Mouse (Mus musculus) mouse embryonic stem cell (cell line): Measurements from ENCODE around the gene Arx.

Experiments
- in situ Hi-C, 2 experiments: fragments of 300-500 bp; cut with MboI; formaldehyde crosslinking; loops; 1 replicate in 1 of 2; 3 replicates in 1 of 2; pipeline ENCODE4 v1.14.3; 2019 to 2020; ENCODE audit warnings: low sequenced_read_pairs in 2 of 2, low pct_unique_long_range_greater_than_20kb in 1 of 2, mixed read lengths in 1 of 2; ENCODE audit not compliant: unreplicated experiment in 1 of 2

Arx gene

GRCm38 (mm10) chrX:93286291-93286893 is at the start of gene Arx:
Gene Arx (plus strand): TSS chrX:93286445.
- in situ Hi-C loops, result loop anchor here in 1 of 2 experiments (25.0 kb wide), 1 partner anchor 451 kb away; no protein-coding TSS in a partner anchor

DNA sequence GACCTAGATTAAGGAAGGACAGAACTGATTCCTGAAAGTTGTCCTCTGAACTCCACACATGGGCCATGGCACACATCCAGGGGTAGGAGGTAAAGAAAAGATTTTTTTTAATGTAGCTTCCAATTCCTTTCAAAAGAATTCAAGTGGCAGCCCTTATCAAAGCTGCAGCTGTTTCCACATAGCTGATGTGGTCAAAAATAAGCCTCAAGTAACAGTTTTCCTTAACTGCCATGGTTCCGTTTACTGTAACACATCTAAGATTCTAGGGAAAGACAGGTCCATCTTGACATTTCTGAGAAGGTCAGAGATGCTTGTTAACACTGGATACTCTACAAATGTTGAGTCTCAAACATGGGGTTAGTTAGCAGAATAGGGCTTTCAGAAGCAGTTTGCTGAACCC is 34.9 kb upstream of the Arx start:
- in situ Hi-C loops, result no loop called here

GRCm38 (mm10) chrX:93275689-93276088 is 10.6 kb upstream of the Arx start:
- in situ Hi-C loops, result loop anchor here in 1 of 2 experiments (25.0 kb wide), 1 partner anchor 462 kb away; no protein-coding TSS in a partner anchor

DNA sequence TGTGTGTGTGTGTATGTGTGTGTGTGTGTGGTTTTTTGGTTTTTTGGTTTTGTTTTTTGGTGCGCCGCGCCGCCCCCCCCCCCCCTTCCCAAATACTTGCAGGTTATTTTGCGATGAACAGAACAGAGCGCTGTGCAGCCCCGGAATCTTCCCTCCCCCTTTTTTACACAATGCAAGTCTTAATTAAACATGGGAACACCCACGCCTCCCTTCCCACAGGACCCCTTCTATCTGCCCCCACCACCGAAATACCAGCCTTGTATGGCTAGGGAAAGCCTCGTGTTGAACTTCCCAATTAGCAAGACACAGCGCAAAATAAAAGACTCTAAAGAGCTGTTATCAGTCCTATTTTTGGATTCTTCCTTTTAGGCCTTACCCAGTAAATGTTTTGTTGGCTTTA is 6.3 kb upstream of the Arx start:
- in situ Hi-C loops, result loop anchor here in 1 of 2 experiments (25.0 kb wide), 1 partner anchor 457 kb away; no protein-coding TSS in a partner anchor

DNA sequence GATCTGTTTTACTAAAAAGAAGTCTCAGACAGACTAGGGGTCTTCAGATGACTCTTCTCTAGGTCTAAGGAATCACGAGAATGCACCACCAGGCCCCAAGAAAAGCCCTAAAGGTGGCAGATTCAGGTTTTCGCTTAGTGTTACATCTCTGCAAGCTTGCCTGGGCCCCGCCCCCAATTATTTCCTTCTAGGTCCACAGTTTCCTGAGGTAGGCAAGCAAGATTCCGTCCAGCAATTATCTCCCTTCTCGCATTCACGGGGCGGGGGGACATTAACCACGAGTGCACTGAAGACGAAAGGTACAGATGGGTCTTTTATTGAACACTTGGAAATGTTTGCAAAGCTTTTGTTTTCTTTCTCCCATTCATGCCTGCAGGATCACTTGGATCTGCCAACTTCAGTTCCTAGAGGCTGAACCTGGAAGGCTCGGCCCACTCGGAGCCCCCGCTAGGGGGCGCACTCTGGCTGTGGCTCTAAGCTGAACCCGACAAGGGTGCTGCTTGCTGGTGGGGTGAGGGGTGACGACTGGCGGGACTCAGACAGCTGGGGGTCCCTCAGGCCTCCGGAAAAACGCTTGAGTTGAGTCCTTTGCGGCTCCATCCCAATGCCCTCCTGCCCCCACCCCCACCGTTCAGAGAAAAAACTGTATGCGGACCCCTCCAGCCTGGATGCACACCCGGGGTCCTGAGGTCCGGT is 5.1 kb upstream of the Arx start:
- in situ Hi-C loops, result loop anchor here in 1 of 2 experiments (25.0 kb wide), 1 partner anchor 456 kb away; no protein-coding TSS in a partner anchor

DNA sequence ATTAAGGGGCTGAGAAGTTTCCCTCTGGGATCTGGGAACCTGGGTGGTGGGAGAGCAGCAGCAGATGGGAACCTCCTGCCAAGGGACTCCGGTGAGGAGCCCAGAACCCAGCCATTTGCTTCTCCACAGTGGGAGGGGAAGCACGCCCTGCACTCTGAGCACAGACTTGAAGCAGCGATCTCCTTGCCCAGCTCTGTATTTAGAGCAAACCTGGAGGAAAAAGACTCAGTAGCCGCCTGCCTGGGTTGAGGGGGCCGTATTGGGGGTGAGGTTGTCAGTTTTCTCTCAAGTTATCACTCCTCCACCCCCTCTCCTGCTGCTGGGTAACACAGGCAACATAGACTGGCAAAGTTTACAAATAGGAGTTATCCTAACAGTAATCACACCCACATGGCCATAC is 4.5 kb upstream of the Arx start:
- in situ Hi-C loops, result loop anchor here in 1 of 2 experiments (25.0 kb wide), 1 partner anchor 456 kb away; no protein-coding TSS in a partner anchor

DNA sequence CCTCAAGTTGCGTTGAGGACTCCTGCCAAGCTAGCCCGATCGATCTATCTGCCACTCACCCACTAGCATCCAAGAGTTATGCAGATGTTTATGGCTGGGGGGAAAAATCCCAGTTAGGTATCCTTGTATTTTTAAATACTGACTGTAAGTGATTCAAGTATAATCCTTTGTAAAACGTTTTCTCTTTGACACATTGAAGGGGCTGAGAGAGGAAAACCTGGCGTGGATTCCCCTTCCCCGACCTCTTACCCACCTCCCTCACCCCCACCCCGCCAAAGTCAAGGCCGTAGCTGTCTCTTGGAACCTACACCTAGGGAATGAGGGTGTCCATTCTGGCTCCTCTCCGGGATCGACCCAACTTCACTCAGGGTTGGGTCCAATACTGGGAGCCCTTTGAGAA is 1.2 kb upstream of the Arx start:
- in situ Hi-C loops, result loop anchor here in 1 of 2 experiments (25.0 kb wide), 1 partner anchor 452 kb away; no protein-coding TSS in a partner anchor

DNA sequence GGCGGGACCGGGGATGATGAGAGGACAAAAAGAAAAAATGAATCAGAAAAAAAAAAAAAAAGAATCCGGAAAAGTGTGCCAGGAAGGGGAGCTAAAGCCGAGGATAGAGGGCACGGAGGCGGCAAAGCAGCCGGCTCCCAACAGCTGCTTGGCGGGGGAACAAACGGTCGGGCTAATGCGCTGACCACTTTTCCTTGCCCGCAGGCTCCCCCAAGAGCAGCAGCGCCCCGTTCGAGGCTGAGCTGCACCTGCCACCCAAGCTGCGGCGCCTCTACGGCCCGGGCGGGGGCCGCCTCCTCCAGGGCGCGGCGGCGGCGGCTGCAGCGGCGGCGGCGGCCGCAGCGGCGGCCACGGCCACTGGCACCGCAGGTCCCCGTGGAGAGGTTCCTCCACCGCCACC is 2.1 kb downstream of the Arx start:
- in situ Hi-C loops, result loop anchor here in 1 of 2 experiments (25.0 kb wide), 1 partner anchor 449 kb away; no protein-coding TSS in a partner anchor

DNA sequence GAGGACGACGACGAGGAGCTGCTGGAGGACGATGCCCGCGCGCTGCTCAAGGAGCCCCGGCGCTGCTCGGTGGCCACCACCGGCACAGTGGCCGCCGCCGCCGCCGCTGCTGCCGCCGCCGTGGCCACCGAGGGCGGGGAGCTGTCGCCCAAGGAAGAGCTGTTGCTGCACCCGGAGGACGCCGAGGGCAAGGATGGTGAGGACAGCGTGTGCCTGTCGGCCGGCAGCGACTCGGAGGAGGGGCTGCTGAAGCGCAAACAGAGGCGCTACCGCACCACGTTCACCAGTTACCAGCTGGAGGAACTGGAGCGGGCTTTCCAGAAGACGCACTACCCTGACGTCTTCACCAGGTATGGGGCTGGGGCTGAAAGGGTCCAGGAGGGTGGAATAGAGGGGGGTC is 2.8 kb downstream of the Arx start:
- in situ Hi-C loops, result loop anchor here in 1 of 2 experiments (25.0 kb wide), 1 partner anchor 448 kb away; no protein-coding TSS in a partner anchor

DNA sequence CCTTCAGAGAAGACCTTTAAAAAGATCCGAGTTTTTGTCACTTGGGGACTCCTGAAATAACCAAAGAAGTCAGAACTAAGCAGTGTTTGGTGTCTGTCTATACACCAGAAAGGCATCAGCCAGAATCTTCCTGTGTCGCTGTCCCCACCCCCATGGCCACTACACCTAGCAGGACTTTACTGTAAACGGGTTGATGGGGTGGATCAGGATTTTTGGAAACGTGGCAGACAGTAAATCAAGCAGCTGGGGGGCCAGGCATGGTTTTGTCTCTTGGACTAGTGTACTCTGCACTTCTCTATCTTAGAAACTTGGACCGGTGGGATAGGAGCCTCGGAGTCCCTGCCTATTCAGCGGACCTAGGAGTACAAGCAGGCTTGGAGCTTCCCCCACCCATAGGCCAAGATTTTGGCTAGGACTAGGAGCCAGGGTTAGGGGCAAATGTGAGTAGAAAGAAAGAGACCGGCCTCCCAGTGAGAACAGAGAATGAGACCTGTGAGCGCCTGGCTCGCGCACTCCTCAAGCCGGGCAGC is 3.7 kb downstream of the Arx start:
- in situ Hi-C loops, result loop anchor here in 1 of 2 experiments (25.0 kb wide), 1 partner anchor 447 kb away; no protein-coding TSS in a partner anchor

DNA sequence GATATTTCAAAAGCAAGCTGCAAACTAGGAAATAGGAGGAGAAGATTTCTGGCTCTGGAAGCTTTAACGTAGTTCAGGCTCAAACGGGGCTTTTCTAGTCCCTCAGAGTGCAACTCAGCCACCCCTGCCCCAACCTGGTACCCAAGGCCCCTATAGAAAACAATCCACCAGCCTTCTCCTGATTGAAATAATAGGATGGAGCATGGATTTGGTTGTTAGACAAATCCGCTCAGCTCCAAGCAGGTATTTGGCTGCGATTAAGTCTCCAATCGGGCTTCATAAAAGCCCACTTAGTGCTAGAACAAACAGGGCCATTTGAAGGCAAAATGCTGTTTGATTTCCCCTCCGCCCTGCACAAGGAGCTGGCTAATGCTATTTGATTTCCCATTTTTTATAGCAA is 5.8 kb downstream of the Arx start:
- in situ Hi-C loops, result loop anchor here in 1 of 2 experiments (25.0 kb wide), 1 partner anchor 445 kb away; no protein-coding TSS in a partner anchor

DNA sequence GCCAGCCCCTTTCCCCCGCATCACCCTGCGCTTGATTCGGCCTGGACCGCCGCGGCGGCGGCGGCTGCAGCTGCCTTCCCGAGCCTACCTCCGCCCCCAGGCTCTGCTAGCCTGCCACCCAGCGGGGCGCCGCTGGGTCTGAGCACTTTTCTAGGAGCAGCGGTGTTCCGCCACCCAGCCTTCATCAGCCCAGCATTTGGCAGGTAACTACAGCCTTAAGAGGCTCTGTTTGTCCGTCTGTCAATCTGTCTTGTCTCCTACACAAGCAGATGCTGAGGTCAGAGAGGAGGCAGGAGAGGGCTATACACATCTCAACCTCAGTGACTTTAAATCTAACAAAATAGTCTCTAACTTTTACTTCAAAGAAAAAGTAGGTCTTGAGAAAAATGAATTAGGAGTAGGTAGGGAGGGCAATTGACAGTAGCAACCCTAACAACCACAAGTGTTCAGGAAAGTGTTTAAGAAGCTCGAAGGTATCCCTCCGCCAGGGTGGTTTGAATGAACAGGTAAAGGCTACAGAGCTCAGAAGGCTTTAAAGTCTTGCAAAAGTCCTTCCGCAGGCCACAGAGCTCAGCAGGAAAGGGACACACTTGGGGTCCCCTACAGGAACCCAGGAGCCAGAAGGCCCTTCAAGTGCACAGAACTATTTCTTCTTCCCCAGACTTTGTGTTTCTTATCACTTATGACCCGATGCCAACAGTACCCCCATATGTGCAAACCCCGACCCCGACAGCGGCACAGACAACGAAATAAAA is 8.7 kb downstream of the Arx start:
- in situ Hi-C loops, result loop anchor here in 1 of 2 experiments (25.0 kb wide), 1 partner anchor 442 kb away; no protein-coding TSS in a partner anchor

DNA sequence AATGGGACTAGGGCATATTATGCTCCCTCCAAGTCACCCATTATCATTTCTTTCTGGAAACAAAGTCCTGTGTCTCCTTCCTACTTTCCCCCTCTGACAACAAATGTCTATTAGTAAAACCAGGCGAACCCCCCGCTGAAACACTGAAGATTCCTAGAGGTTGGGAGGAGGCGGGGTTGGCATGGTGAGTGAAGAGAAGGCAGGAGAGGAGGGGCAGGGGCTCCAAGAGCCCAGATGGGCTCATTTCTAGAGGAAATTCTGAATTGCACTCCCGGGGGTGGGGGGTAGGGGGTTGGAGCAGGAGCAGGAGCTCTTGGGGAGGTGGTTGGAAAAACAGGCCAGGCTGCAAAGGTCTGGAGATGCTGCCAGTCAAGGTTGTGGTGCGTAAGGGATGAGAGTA is 9.6 kb downstream of the Arx start:
- in situ Hi-C loops, result loop anchor here in 1 of 2 experiments (25.0 kb wide), 1 partner anchor 441 kb away; no protein-coding TSS in a partner anchor

- in situ Hi-C loops, result loop anchor here in 1 of 2 experiments (25.0 kb wide), 1 partner anchor 440 kb away; no protein-coding TSS in a partner anchor
Observed at GRCm38 (mm10) chrX:93297001-93297441, 10.8 kb downstream of the Arx start.

DNA sequence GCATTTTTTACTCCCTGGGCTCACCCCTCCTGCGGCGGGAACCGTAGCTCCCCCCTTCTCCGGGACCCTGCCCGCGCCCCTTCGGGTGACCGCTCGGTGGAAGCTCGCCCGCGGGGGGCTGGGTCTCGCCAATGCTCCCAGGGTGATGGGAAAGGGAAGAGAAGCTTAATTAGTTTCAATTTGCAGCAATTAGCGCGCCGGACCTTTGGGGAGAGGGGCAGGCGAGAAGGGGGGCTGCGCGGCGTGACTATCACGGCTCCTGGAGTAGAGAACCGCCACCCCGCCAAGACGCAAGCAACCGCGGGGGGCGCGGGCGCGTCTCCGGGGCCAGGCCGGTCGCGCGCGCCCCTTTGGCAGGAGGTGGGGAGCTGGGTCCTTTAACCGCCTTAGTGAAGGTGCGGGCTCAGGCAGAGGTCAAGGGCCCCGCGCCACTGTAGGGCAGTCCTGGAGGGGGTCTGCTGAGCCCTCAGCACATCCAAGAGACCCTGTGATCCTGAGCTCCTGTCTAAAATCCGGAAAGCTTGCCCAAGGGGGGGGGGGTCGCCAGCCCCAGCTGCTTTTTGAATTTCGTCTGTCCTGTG is 12.9 kb downstream of the Arx start:
- in situ Hi-C loops, result loop anchor here in 1 of 2 experiments (25.0 kb wide), 1 partner anchor 438 kb away; no protein-coding TSS in a partner anchor

GRCm38 (mm10) chrX:93299771-93300170 is 13.5 kb downstream of the Arx start:
- in situ Hi-C loops, result loop anchor here in 1 of 2 experiments (25.0 kb wide), 1 partner anchor 438 kb away; no protein-coding TSS in a partner anchor

GRCm38 (mm10) chrX:93300183-93300815 is 14.1 kb downstream of the Arx start:
- in situ Hi-C loops, result no loop called here
